8 mouse cellular contexts compared by ENCODE assay signal in the genomic region with DNA sequence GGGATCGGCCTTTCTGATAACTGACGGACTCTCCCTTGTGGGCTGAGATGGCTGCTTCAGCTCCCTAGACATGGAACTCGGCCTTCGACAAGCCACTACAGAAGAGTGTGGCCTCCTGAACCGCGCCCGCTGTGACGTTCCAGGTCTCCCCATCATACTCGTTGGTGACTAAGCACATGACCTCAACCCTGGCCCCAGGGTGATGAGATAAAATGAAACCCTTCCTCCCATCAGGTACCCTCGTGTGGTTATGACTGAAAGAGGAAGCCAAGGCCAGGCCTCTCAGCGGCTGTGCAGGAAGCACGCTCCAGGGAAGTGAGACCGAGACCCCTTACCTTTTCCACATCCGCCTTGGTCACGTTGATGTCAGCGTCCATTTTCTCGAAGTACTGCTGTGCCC. TPM values are rescaled to one million over a fixed set of nuclear protein-coding genes. Genes with fewer than 3 reads are reported as not detected.
A peak's percentile ranks its signal among the peaks of the same experiment; 100 is the strongest.
DNase-seq lines count a peak whose midpoint lies in the region; ATAC-seq lines count a peak whose summit lies in the region.

No protein-coding gene starts in this region.

- peaks cover 18% of the 10 kb centered on the region for H3K4me1 ChIP-seq in erythroblast, embryonic 14.5 days (ENCODE audit: control insufficient read depth)

- peaks cover 2% of the 10 kb centered on the region for H3K36me3 ChIP-seq in erythroblast, embryonic 14.5 days (ENCODE audit: control insufficient read depth)

- peak; percentile 54 for DNase-seq in naive thymus-derived CD4-positive, alpha-beta T cell, adult 2 months (ENCODE audit: low read depth)
- no peak for DNase-seq in retina, embryonic 14.5 days (ENCODE audit: low spot score)
- no peak for DNase-seq in embryo, embryonic 10.5 days (ENCODE audit: low spot score)
- DNase-seq in urinary bladder, postnatal 25 days (ENCODE audit: low spot score), result no peak

- peak overlapping the region; percentile 32 for H3K4me3 ChIP-seq in erythroblast, embryonic 14.5 days (replicated peaks)

- no peak for ATAC-seq in erythroblast, adult 5-6 weeks (replicated peaks; ENCODE audit: low FRiP score, poor library complexity, severe bottlenecking)
- ATAC-seq in CD4-positive, CD25-positive, alpha-beta regulatory T cell, adult 4 months, result peak; percentile 80
- ATAC-seq in inflammation-experienced regulatory T-cells, adult 6 months, result peak; percentile 80

- no peaks in the 10 kb centered on the region for H3K27me3 ChIP-seq in erythroblast, embryonic 14.5 days (ENCODE audit: control insufficient read depth)

- peaks cover 3% of the 10 kb centered on the region for H3K9me3 ChIP-seq in erythroblast, embryonic 14.5 days (ENCODE audit: control insufficient read depth, low read length)

RNA-seq across cellular contexts. Expression of a gene that starts 59.2 kb away (rescaled TPM):
- polyA plus RNA-seq in erythroblast, embryonic 14.5 days (2012), result 0.10 and 0.15 TPM in 2 replicates
- 15.5 and 20.4 TPM in 2 replicates for total RNA-seq in erythroblast, adult 5-6 weeks (2015; ENCODE audit: low replicate concordance)
- total RNA-seq in erythroblast, adult 5-6 weeks (2017; ENCODE audit: low replicate concordance), result 2.9 and 6.1 TPM in 2 replicates
- 10 to 100 TPM; 78.2 to 90.0 TPM for polyA plus RNA-seq in CD4-positive, CD25-positive, alpha-beta regulatory T cell, adult 4 months (2017; shearing (Covaris generic))
- 100 to 1,000 TPM in 2 of 3 experiments, 10 to 100 TPM in 1; 86.1 to 123 (median 103) TPM for polyA plus RNA-seq in inflammation-experienced regulatory T-cells, adult 6 months (2017; shearing (Covaris generic))

Comparison
In these comparisons a context has a peak if more than half of its experiments do, and no peak if none do; other contexts are left out.
1. RNA of a gene that starts 59.2 kb away (polyA plus RNA-seq): 86.1 to 123 TPM in inflammation-experienced regulatory T-cells, adult 6 months and 78.2 to 90.0 TPM in CD4-positive, CD25-positive, alpha-beta regulatory T cell, adult 4 months; 0.10 to 0.15 TPM in erythroblast, embryonic 14.5 days; every median in the first group is over 10 times any median in the second.